Mouse (Mus musculus): ENCODE results near the gene S1pr5.

GRCm38 (mm10) chr9:21220490-21221382 lies 27.5 kb downstream of the S1pr5 start:
- TF ChIP-seq CTCF (IDR thresholded peaks at IDR 0.05; ENCODE audit: extremely low read depth, insufficient read length, insufficient replicate concordance, low read depth, low read length), result peak; percentile 98
- TF ChIP-seq POLR2A (IDR thresholded peaks at IDR 0.05; ENCODE audit: low read depth, low read length), result no peak

All from small intestine, adult 2 months (tissue).